Mouse (Mus musculus) ovary, adult 10 weeks (tissue): ENCODE data around the gene Gm49339. TPM values are rescaled to one million over a fixed set of nuclear protein-coding genes. Genes with fewer than 3 reads are reported as not detected.

Experiments used
- polyA plus RNA-seq: library from polyadenylated mRNA; stranded (reverse); fragments of 350-450 nt; fragmentation: Illumina TruSeq; extraction: RNeasy Lipid Tissue Mini Kit (QIAGEN cat#74804); gene quantifications from one replicate; pipeline ENCODE4 v1.2.3, GENCODE M21; 2014

Gm49339 gene
- polyA plus RNA-seq, result not detected

DNA sequence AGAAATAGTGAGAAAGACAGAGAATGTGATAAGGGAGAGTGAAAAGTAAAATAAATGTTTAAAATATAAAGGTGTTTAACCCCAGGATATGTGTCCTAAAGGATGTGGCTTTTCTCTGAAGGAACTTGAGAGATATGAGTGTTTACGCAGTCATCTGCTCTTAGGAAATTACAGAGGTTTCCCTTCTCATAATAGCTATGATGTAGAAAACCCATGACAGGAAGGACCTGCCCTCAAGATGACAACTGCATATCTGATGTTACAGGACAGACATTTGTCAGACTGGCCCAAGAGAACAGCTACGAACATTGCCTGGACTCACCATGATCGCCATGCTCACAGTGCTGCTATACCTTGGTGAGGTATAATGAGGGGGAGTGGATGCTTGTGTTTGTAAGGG, at the start of gene Gm49339, which contains the start of gene Lilr4b:
Gene Gm49339, plus strand, starts transcription at position 216 of the 400 bp plus-strand sequence.
Gene Lilr4b, plus strand, starts transcription at position 236 of the 400 bp plus-strand sequence.

DNA sequence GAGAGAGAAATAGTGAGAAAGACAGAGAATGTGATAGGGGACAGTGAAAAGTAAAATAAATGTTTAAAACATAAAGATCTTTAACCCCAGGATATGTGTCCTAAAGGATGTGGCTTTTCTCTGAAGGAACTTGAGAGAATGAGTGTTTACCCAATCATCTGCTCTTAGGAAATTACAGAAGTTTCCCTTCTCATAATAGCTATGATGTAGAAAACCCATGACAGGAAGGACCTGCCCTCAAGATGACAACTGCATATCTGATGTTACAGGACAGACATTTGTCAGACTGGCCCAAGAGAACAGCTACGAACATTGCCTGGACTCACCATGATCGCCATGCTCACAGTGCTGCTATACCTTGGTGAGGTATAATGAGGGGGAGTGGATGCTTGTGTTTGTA, 10.3 kb downstream of the Gm49339 start, which contains the start of gene Lilrb4a:
Gene Lilrb4a, plus strand, starts transcription at position 266 of the 400 bp plus-strand sequence.

Other genes with a start within 250 kb of the Gm49339 start
- gene Lilr4b, start within 50 bp of the Gm49339 start, polyA plus RNA-seq, result 6.1 TPM
- 23.5 TPM for gene Lilrb4a, start 10.3 kb downstream of the Gm49339 start, polyA plus RNA-seq
- gene Fam162b, start 109.9 kb downstream of the Gm49339 start, polyA plus RNA-seq, result not detected
- gene Gprc6a, start 150.8 kb downstream of the Gm49339 start, polyA plus RNA-seq, result 0.51 TPM
- not detected for gene Rfx6, start 197.1 kb downstream of the Gm49339 start, polyA plus RNA-seq